Mouse (Mus musculus) kidney, embryonic 14.5 days (tissue): ENCODE results near the gene Cd300a. TPM values are rescaled to one million over a fixed set of nuclear protein-coding genes. Genes with fewer than 3 reads are reported as not detected.
A peak's percentile ranks its signal among the peaks of the same experiment; 100 is the strongest.

Source experiments
- ATAC-seq: fragments of 200-750 bp; cut with Nextera tagmentation; 2 replicates; pipeline ENCODE4 v1.8.0; 2017; ENCODE audit warnings: moderate number of reproducible peaks, mild to moderate bottlenecking, moderate TSS enrichment, moderate library complexity; ENCODE audit not compliant: low FRiP score, low TSS enrichment
- H3K27ac ChIP-seq: fragments of 300-500 bp; sonication (generic); 2 replicates; pipeline ENCODE4 v1.5.1; 2014; ENCODE audit warnings: low read depth, mild to moderate bottlenecking, low read length, moderate library complexity, mixed read lengths
- H3K27me3 ChIP-seq: fragments of 300-500 bp; sonication (generic); 2 replicates; pipeline ENCODE4 v1.6.1; 2014; ENCODE audit warnings: mild to moderate bottlenecking, low read length; ENCODE audit not compliant: control insufficient read depth, insufficient read depth
- H3K36me3 ChIP-seq: fragments of 300-500 bp; sonication (generic); 2 replicates; pipeline ENCODE4 v1.6.1; 2014; ENCODE audit warnings: low read length, mixed read lengths; ENCODE audit not compliant: control insufficient read depth, insufficient read depth
- H3K4me1 ChIP-seq: fragments of 300-500 bp; sonication (generic); 2 replicates; pipeline ENCODE4 v1.6.1; 2014; ENCODE audit warnings: low read length, mixed read lengths; ENCODE audit not compliant: control insufficient read depth, insufficient read depth
- H3K4me2 ChIP-seq: fragments of 300-500 bp; sonication (generic); replicated peaks from 2 replicates; pipeline ENCODE4 v1.6.1; 2014; ENCODE audit warnings: low read depth, mild to moderate bottlenecking, low read length
- H3K4me3 ChIP-seq: fragments of 300-500 bp; sonication (generic); 2 replicates; pipeline ENCODE4 v1.5.1; 2014; ENCODE audit warnings: mild to moderate bottlenecking, low read length
- H3K9ac ChIP-seq: fragments of 300-500 bp; sonication (generic); 2 replicates; pipeline ENCODE4 v1.6.1; 2014; ENCODE audit warnings: low read depth, mild to moderate bottlenecking, low read length, moderate library complexity
- H3K9me3 ChIP-seq: fragments of 300-500 bp; sonication (generic); 2 replicates; pipeline ENCODE4 v1.6.1; 2016; ENCODE audit warnings: low read length; ENCODE audit not compliant: control insufficient read depth
- WGBS: fragments of 180-500 bp; shearing (Covaris S2); extraction: QIAGEN DNeasy Blood & Tissue Kit; methylation state at CpG from one replicate; pipeline ENCODE4 v1.1.7; 2014; 5-methylcytosine and 5-hydroxymethylcytosine counted together
- polyA plus RNA-seq: library from polyadenylated mRNA; unstranded; fragments of >200 nt; fragmentation: Nextera tagmentation; extraction: Ambion mirVana; gene quantifications from 2 replicates; pipeline ENCODE4 v1.2.1, GENCODE M21; 2014

Gene Cd300a
- polyA plus RNA-seq, 1 experiment from 2014 or later = 1.2 TPM

DNA sequence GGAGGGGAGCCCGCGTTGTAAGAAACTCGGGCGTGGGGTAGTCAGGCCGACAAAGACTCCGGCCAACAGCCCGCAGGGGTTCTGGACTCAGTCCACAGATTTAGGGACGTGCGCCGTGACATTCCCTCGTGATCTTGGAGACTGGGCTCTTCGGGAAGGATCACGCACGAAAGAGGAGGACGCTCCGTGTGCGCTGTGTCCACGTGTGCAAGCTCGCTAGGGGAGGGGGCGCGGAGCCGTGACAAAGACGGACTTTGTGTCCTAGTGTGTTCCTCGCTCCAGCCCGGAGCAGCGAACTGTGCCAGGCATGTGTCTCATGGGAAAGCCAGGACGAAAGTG lies 38.6 kb upstream of the Cd300a start:
- H3K9ac ChIP-seq = peak overlapping the region; percentile 95
- ATAC-seq = peak; percentile 10; the same call in 1 of the 2 replicates
- no peaks in the 10 kb centered on the region for H3K36me3 ChIP-seq
- peaks cover 47% of the 10 kb centered on the region for H3K4me1 ChIP-seq
- H3K4me3 ChIP-seq = peak overlapping the region; percentile 79
- H3K27me3 ChIP-seq = no peaks in the 10 kb centered on the region
- peak overlapping the region; percentile 94 for H3K27ac ChIP-seq
- peak overlapping the region; percentile 92 for H3K4me2 ChIP-seq
- no peaks in the 10 kb centered on the region for H3K9me3 ChIP-seq
- WGBS = under 1% methylated on average over 27 of the region's 27 CpGs

GRCm38 (mm10) chr11:114851608-114852310 lies 38.1 kb upstream of the Cd300a start:
- Histone ChIP-seq H3K27ac (peak overlapping the region; percentile 94), H3K4me1 (peaks cover 42% of the 10 kb centered on the region), H3K4me3 (peak overlapping the region; percentile 79), H3K9ac (peak overlapping the region; percentile 95), H3K4me2 (peak overlapping the region; percentile 92), H3K36me3 (no peaks in the 10 kb centered on the region), H3K27me3 (no peaks in the 10 kb centered on the region), H3K9me3 (no peaks in the 10 kb centered on the region)
- under 1% methylated on average over 63 of the region's 65 CpGs for WGBS
- peak; percentile 37 for ATAC-seq

GRCm38 (mm10) chr11:114852311-114853173 lies 37.3 kb upstream of the Cd300a start:
- H3K27ac ChIP-seq = peak overlapping the region; percentile 94
- H3K4me3 ChIP-seq = peak overlapping the region; percentile 79
- H3K4me2 ChIP-seq = peak overlapping the region; percentile 92
- H3K4me1 ChIP-seq = peaks cover 35% of the 10 kb centered on the region
- H3K36me3 ChIP-seq = no peaks in the 10 kb centered on the region
- no peak for ATAC-seq
- no peaks in the 10 kb centered on the region for H3K27me3 ChIP-seq
- 1% methylated on average over 40 of the region's 40 CpGs for WGBS
- H3K9ac ChIP-seq = peak overlapping the region; percentile 95
- no peaks in the 10 kb centered on the region for H3K9me3 ChIP-seq

- H3K9ac ChIP-seq = peak overlapping the region; percentile 95
- no peaks in the 10 kb centered on the region for H3K27me3 ChIP-seq
- H3K4me1 ChIP-seq = peaks cover 33% of the 10 kb centered on the region
- no peak for ATAC-seq
- H3K4me2 ChIP-seq = peak overlapping the region; percentile 92
- WGBS = 6% methylated on average over 7 of the region's 7 CpGs
- peak overlapping the region; percentile 79 for H3K4me3 ChIP-seq
- H3K27ac ChIP-seq = peak overlapping the region; percentile 94
- no peaks in the 10 kb centered on the region for H3K9me3 ChIP-seq
- no peaks in the 10 kb centered on the region for H3K36me3 ChIP-seq
Measured at GRCm38 (mm10) chr11:114853174-114853838, 36.5 kb upstream of the Cd300a start.

GRCm38 (mm10) chr11:114854581-114854980 lies 35.3 kb upstream of the Cd300a start:
- Histone ChIP-seq H3K27ac (no peak overlapping the region), H3K27me3 (no peaks in the 10 kb centered on the region), H3K4me2 (peak overlapping the region; percentile 92), H3K9me3 (no peaks in the 10 kb centered on the region), H3K4me1 (peaks cover 24% of the 10 kb centered on the region), H3K4me3 (no peak overlapping the region), H3K9ac (no peak overlapping the region), H3K36me3 (no peaks in the 10 kb centered on the region)
- 61% methylated on average over 6 of the region's 6 CpGs for WGBS
- ATAC-seq = no peak

DNA sequence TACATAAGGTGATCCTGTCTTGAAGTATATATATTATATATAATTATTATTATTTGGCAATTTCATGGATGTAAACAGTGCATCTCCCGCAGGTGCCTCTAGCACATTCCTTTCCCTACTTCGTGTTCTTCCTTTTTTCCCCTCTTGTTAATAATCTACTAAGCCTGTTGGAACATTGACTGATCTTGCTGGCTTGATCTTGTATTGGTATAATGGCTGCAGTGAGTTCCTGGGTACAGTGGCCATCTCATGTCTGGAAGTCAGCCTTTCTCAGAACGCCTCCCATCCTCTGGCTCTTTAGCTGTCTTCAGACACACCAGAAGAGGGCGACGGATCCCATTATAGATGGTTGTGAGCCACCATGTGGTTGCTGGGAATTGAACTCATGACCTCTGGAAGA lies 33.7 kb upstream of the Cd300a start:
- ATAC-seq = no peak
- no peak overlapping the region for H3K9ac ChIP-seq
- H3K4me2 ChIP-seq = no peak overlapping the region
- no peaks in the 10 kb centered on the region for H3K9me3 ChIP-seq
- no peaks in the 10 kb centered on the region for H3K36me3 ChIP-seq
- H3K4me3 ChIP-seq = no peak overlapping the region
- peaks cover 12% of the 10 kb centered on the region for H3K4me1 ChIP-seq
- 74% methylated on average over 5 of the region's 5 CpGs for WGBS
- no peak overlapping the region for H3K27ac ChIP-seq
- no peaks in the 10 kb centered on the region for H3K27me3 ChIP-seq

- Histone ChIP-seq H3K4me2 (no peak overlapping the region), H3K36me3 (peaks cover 7% of the 10 kb centered on the region; the same call in 1 of the 2 replicates), H3K4me3 (no peak overlapping the region), H3K9ac (no peak overlapping the region), H3K27ac (no peak overlapping the region), H3K4me1 (peaks cover 5% of the 10 kb centered on the region), H3K27me3 (no peaks in the 10 kb centered on the region), H3K9me3 (no peaks in the 10 kb centered on the region)
- ATAC-seq = no peak
- WGBS = 93% methylated on average over 2 of the region's 2 CpGs
Measured at GRCm38 (mm10) chr11:114858641-114859040, 31.2 kb upstream of the Cd300a start.

GRCm38 (mm10) chr11:114861057-114861456 lies 28.8 kb upstream of the Cd300a start:
- Histone ChIP-seq H3K4me1 (peaks cover 10% of the 10 kb centered on the region), H3K9ac (no peak overlapping the region), H3K36me3 (peaks cover 25% of the 10 kb centered on the region), H3K27ac (no peak overlapping the region), H3K27me3 (no peaks in the 10 kb centered on the region), H3K4me3 (no peak overlapping the region), H3K4me2 (no peak overlapping the region), H3K9me3 (no peaks in the 10 kb centered on the region)
- no peak for ATAC-seq
- WGBS = 69% methylated on average over 2 of the region's 2 CpGs
